Mouse (Mus musculus): ENCODE measurements around the gene Rgs19. TPM values are rescaled to one million over a fixed set of nuclear protein-coding genes. Genes with fewer than 3 reads are reported as not detected.

Gene Rgs19
- polyA plus RNA-seq, 1 experiment from 2014 or later, result 64.7 TPM

- H3K4me2 ChIP-seq (ENCODE audit: low read depth, low read length, severe bottlenecking), result no peak overlapping the region
- ATAC-seq (replicated peaks; ENCODE audit: low FRiP score), result no peak
- H3K9me3 ChIP-seq (ENCODE audit: control insufficient read depth, low read length), result no peaks in the 10 kb centered on the region
- H3K9ac ChIP-seq (ENCODE audit: low read length), result no peak overlapping the region
- no peak overlapping the region for H3K4me3 ChIP-seq (ENCODE audit: low read depth, low read length)
- H3K27me3 ChIP-seq (ENCODE audit: control insufficient read depth, insufficient read depth, low read length), result peaks cover 44% of the 10 kb centered on the region
- no peak overlapping the region for H3K27ac ChIP-seq (ENCODE audit: low read depth, low read length)
- 25% methylated on average over 7 of the region's 7 CpGs for WGBS
- DNase-seq (ENCODE audit: low spot score), result no peak
- H3K4me1 ChIP-seq (replicated peaks; ENCODE audit: control insufficient read depth, insufficient read depth, low read length), result peaks cover 13% of the 10 kb centered on the region; the same call in 1 of the 2 replicates
- H3K36me3 ChIP-seq (ENCODE audit: control insufficient read depth, insufficient read depth, low read length), result no peaks in the 10 kb centered on the region
Measured at GRCm38 (mm10) chr2:181671984-181672383, 21.8 kb downstream of the Rgs19 start.

- Histone ChIP-seq H3K27me3 (ENCODE audit: control insufficient read depth, insufficient read depth, low read length) (peaks cover 44% of the 10 kb centered on the region), H3K4me1 (replicated peaks; ENCODE audit: control insufficient read depth, insufficient read depth, low read length) (peaks cover 13% of the 10 kb centered on the region; the same call in 1 of the 2 replicates), H3K27ac (ENCODE audit: low read depth, low read length) (no peak within 1 kb of the TSS)
Measured at GRCm38 (mm10) chr2:181671326-181671725, 22.5 kb downstream of the Rgs19 start, which contains the start of gene Sox18. Gene Sox18, minus strand, starts transcription at chr2:181671640.

GRCm38 (mm10) chr2:181670913-181671311, 22.9 kb downstream of the Rgs19 start:
- Histone ChIP-seq H3K27ac (ENCODE audit: low read depth, low read length) (no peak overlapping the region), H3K4me2 (ENCODE audit: low read depth, low read length, severe bottlenecking) (peak overlapping the region; percentile 42), H3K9ac (ENCODE audit: low read length) (no peak overlapping the region), H3K4me1 (replicated peaks; ENCODE audit: control insufficient read depth, insufficient read depth, low read length) (peaks cover 13% of the 10 kb centered on the region; the same call in 1 of the 2 replicates), H3K9me3 (ENCODE audit: control insufficient read depth, low read length) (no peaks in the 10 kb centered on the region), H3K27me3 (ENCODE audit: control insufficient read depth, insufficient read depth, low read length) (peaks cover 44% of the 10 kb centered on the region), H3K36me3 (ENCODE audit: control insufficient read depth, insufficient read depth, low read length) (no peaks in the 10 kb centered on the region), H3K4me3 (ENCODE audit: low read depth, low read length) (peak overlapping the region; percentile 22)
- ATAC-seq (replicated peaks; ENCODE audit: low FRiP score), result no peak
- no peak for DNase-seq (ENCODE audit: low spot score)
- WGBS, result under 1% methylated on average over 41 of the region's 41 CpGs

More at GRCm38 (mm10) chr2:181671326-181671725, 22.5 kb downstream of the Rgs19 start, which contains the start of gene Sox18:
- peak within 1 kb of the TSS; percentile 42 for H3K4me2 ChIP-seq (ENCODE audit: low read depth, low read length, severe bottlenecking)
- H3K9ac ChIP-seq (ENCODE audit: low read length), result no peak within 1 kb of the TSS
- H3K36me3 ChIP-seq (ENCODE audit: control insufficient read depth, insufficient read depth, low read length), result no peaks in the 10 kb centered on the region
- 2% methylated on average over 35 of the region's 43 CpGs for WGBS
- DNase-seq (ENCODE audit: low spot score) (no peak), ATAC-seq (replicated peaks; ENCODE audit: low FRiP score) (peak; percentile 14; the same call in 1 of the 2 replicates)
- no peaks in the 10 kb centered on the region for H3K9me3 ChIP-seq (ENCODE audit: control insufficient read depth, low read length)
- H3K4me3 ChIP-seq (ENCODE audit: low read depth, low read length), result peak within 1 kb of the TSS; percentile 22

GRCm38 (mm10) chr2:181670285-181670912, 23.4 kb downstream of the Rgs19 start:
- Histone ChIP-seq H3K36me3 (ENCODE audit: control insufficient read depth, insufficient read depth, low read length) (no peaks in the 10 kb centered on the region), H3K4me1 (replicated peaks; ENCODE audit: control insufficient read depth, insufficient read depth, low read length) (peaks cover 13% of the 10 kb centered on the region; the same call in 1 of the 2 replicates), H3K27me3 (ENCODE audit: control insufficient read depth, insufficient read depth, low read length) (peaks cover 44% of the 10 kb centered on the region), H3K4me3 (ENCODE audit: low read depth, low read length) (peak overlapping the region; percentile 22), H3K4me2 (ENCODE audit: low read depth, low read length, severe bottlenecking) (peak overlapping the region; percentile 42), H3K9me3 (ENCODE audit: control insufficient read depth, low read length) (no peaks in the 10 kb centered on the region), H3K9ac (ENCODE audit: low read length) (no peak overlapping the region), H3K27ac (ENCODE audit: low read depth, low read length) (no peak overlapping the region)
- no peak for DNase-seq (ENCODE audit: low spot score)
- ATAC-seq (replicated peaks; ENCODE audit: low FRiP score), result no peak
- 3% methylated on average over 47 of the region's 56 CpGs for WGBS

GRCm38 (mm10) chr2:181663298-181663630, 30.5 kb downstream of the Rgs19 start:
- Histone ChIP-seq H3K4me1 (replicated peaks; ENCODE audit: control insufficient read depth, insufficient read depth, low read length) (no peaks in the 10 kb centered on the region), H3K36me3 (ENCODE audit: control insufficient read depth, insufficient read depth, low read length) (no peaks in the 10 kb centered on the region), H3K4me2 (ENCODE audit: low read depth, low read length, severe bottlenecking) (no peak overlapping the region), H3K9me3 (ENCODE audit: control insufficient read depth, low read length) (no peaks in the 10 kb centered on the region), H3K27ac (ENCODE audit: low read depth, low read length) (no peak overlapping the region), H3K4me3 (ENCODE audit: low read depth, low read length) (no peak overlapping the region), H3K27me3 (ENCODE audit: control insufficient read depth, insufficient read depth, low read length) (no peaks in the 10 kb centered on the region; the same call in 1 of the 2 replicates), H3K9ac (ENCODE audit: low read length) (no peak overlapping the region)
- 27% methylated on average over 4 of the region's 4 CpGs for WGBS
- DNase-seq (ENCODE audit: low spot score) (no peak), ATAC-seq (replicated peaks; ENCODE audit: low FRiP score) (no peak)

- H3K4me3 ChIP-seq (ENCODE audit: low read depth, low read length), result no peak overlapping the region
- no peak overlapping the region for H3K4me2 ChIP-seq (ENCODE audit: low read depth, low read length, severe bottlenecking)
- no peak overlapping the region for H3K27ac ChIP-seq (ENCODE audit: low read depth, low read length)
- H3K4me1 ChIP-seq (replicated peaks; ENCODE audit: control insufficient read depth, insufficient read depth, low read length), result no peaks in the 10 kb centered on the region
- no peak overlapping the region for H3K9ac ChIP-seq (ENCODE audit: low read length)
- WGBS, result 90% methylated on average over 3 of the region's 3 CpGs
- ATAC-seq (replicated peaks; ENCODE audit: low FRiP score), result no peak
- no peaks in the 10 kb centered on the region for H3K9me3 ChIP-seq (ENCODE audit: control insufficient read depth, low read length)
- no peaks in the 10 kb centered on the region for H3K27me3 ChIP-seq (ENCODE audit: control insufficient read depth, insufficient read depth, low read length)
- no peaks in the 10 kb centered on the region for H3K36me3 ChIP-seq (ENCODE audit: control insufficient read depth, insufficient read depth, low read length)
- DNase-seq (ENCODE audit: low spot score), result no peak
Measured at GRCm38 (mm10) chr2:181662620-181663297, 31.0 kb downstream of the Rgs19 start.

- Histone ChIP-seq H3K9me3 (ENCODE audit: control insufficient read depth, low read length) (no peaks in the 10 kb centered on the region), H3K4me3 (ENCODE audit: low read depth, low read length) (no peak overlapping the region), H3K27me3 (ENCODE audit: control insufficient read depth, insufficient read depth, low read length) (no peaks in the 10 kb centered on the region), H3K36me3 (ENCODE audit: control insufficient read depth, insufficient read depth, low read length) (no peaks in the 10 kb centered on the region; the same call in 1 of the 2 replicates), H3K27ac (ENCODE audit: low read depth, low read length) (no peak overlapping the region), H3K9ac (ENCODE audit: low read length) (no peak overlapping the region; the same call in 1 of the 2 replicates), H3K4me2 (ENCODE audit: low read depth, low read length, severe bottlenecking) (no peak overlapping the region), H3K4me1 (replicated peaks; ENCODE audit: control insufficient read depth, insufficient read depth, low read length) (no peaks in the 10 kb centered on the region)
- peak; percentile 84 for DNase-seq (ENCODE audit: low spot score)
- WGBS, result 8% methylated on average over 9 of the region's 9 CpGs
- ATAC-seq (replicated peaks; ENCODE audit: low FRiP score), result peak; percentile 54
Measured at GRCm38 (mm10) chr2:181659609-181660055, 34.1 kb downstream of the Rgs19 start.

GRCm38 (mm10) chr2:181658930-181659555, 34.7 kb downstream of the Rgs19 start:
- Histone ChIP-seq H3K27me3 (ENCODE audit: control insufficient read depth, insufficient read depth, low read length) (no peaks in the 10 kb centered on the region), H3K36me3 (ENCODE audit: control insufficient read depth, insufficient read depth, low read length) (no peaks in the 10 kb centered on the region; the same call in 1 of the 2 replicates), H3K9ac (ENCODE audit: low read length) (no peak overlapping the region), H3K4me2 (ENCODE audit: low read depth, low read length, severe bottlenecking) (no peak overlapping the region), H3K27ac (ENCODE audit: low read depth, low read length) (no peak overlapping the region), H3K4me3 (ENCODE audit: low read depth, low read length) (no peak overlapping the region), H3K4me1 (replicated peaks; ENCODE audit: control insufficient read depth, insufficient read depth, low read length) (no peaks in the 10 kb centered on the region), H3K9me3 (ENCODE audit: control insufficient read depth, low read length) (no peaks in the 10 kb centered on the region)
- ATAC-seq (replicated peaks; ENCODE audit: low FRiP score) (peak; percentile 47), DNase-seq (ENCODE audit: low spot score) (no peak)
- WGBS, result 34% methylated on average over 17 of the region's 17 CpGs

Measured in forebrain, embryonic 11.5 days (tissue).